Mouse (Mus musculus) embryonic facial prominence, embryonic 11.5 days (tissue): ENCODE measurements around the gene E430018J23Rik. TPM values are rescaled to one million over a fixed set of nuclear protein-coding genes. Genes with fewer than 3 reads are reported as not detected.

Experiments
- polyA plus RNA-seq: library from polyadenylated mRNA; unstranded; fragments of >200 nt; fragmentation: Nextera tagmentation; extraction: Ambion mirVana; gene quantifications from 2 replicates; pipeline ENCODE4 v1.2.1, GENCODE M21; 2014

The E430018J23Rik gene
- polyA plus RNA-seq, 1 experiment from 2014 or later, result 6.1 TPM

Other genes with a start within 250 kb of the E430018J23Rik start
- 71.8 and 74.0 TPM in 2 replicates for gene Cd2bp2, start 197.6 kb downstream of the E430018J23Rik start, polyA plus RNA-seq
- gene Tbc1d10b, start 185.2 kb downstream of the E430018J23Rik start, polyA plus RNA-seq, result 15.8 and 19.2 TPM in 2 replicates
- gene Mylpf, start 184.7 kb downstream of the E430018J23Rik start, polyA plus RNA-seq, result 19.8 and 22.8 TPM in 2 replicates
- gene Zfp553, start 160.6 kb downstream of the E430018J23Rik start, polyA plus RNA-seq, result 20.9 and 22.5 TPM in 2 replicates
- 21.0 and 24.6 TPM in 2 replicates for gene Sept1, start 160.5 kb downstream of the E430018J23Rik start, polyA plus RNA-seq
- gene Zfp771, start 149.4 kb downstream of the E430018J23Rik start, polyA plus RNA-seq, result 63.2 and 65.3 TPM in 2 replicates
- 253 and 266 TPM in 2 replicates for gene Dctpp1, start 132.9 kb downstream of the E430018J23Rik start, polyA plus RNA-seq
- 92.4 and 102 TPM in 2 replicates for gene Sephs2, start 119.6 kb downstream of the E430018J23Rik start, polyA plus RNA-seq
- 0.59 and 1.2 TPM in 2 replicates for gene Itgal, start 97.4 kb downstream of the E430018J23Rik start, polyA plus RNA-seq
- 6.1 and 6.4 TPM in 2 replicates for gene Zfp768, start 48.0 kb downstream of the E430018J23Rik start, polyA plus RNA-seq
- 5.6 and 7.8 TPM in 2 replicates for gene Zfp747, start 17.6 kb downstream of the E430018J23Rik start, polyA plus RNA-seq
- 6.7 and 7.1 TPM in 2 replicates for gene 9130019O22Rik, start 6.5 kb downstream of the E430018J23Rik start, polyA plus RNA-seq
- 7.9 and 8.2 TPM in 2 replicates for gene Zfp764, start 13.2 kb upstream of the E430018J23Rik start, polyA plus RNA-seq
- 27.3 and 29.8 TPM in 2 replicates for gene Zfp688, start 28.4 kb upstream of the E430018J23Rik start, polyA plus RNA-seq
- gene Zfp689, start 55.5 kb upstream of the E430018J23Rik start, polyA plus RNA-seq, result 11.7 and 12.4 TPM in 2 replicates
- gene Prr14, start 66.0 kb upstream of the E430018J23Rik start, polyA plus RNA-seq, result 54.8 and 58.5 TPM in 2 replicates
- 8.9 and 10.2 TPM in 2 replicates for gene Fbrs, start 85.6 kb upstream of the E430018J23Rik start, polyA plus RNA-seq
- 41.9 and 47.5 TPM in 2 replicates for gene Srcap, start 118.4 kb upstream of the E430018J23Rik start, polyA plus RNA-seq
- 16.1 and 16.3 TPM in 2 replicates for gene Gm42715, start 126.0 kb upstream of the E430018J23Rik start, polyA plus RNA-seq
- 4.8 and 5.7 TPM in 2 replicates for gene Tmem265, start 167.8 kb upstream of the E430018J23Rik start, polyA plus RNA-seq
- gene Phkg2, start 179.7 kb upstream of the E430018J23Rik start, polyA plus RNA-seq, result 42.9 and 45.8 TPM in 2 replicates
- gene Ccdc189, start 195.0 kb upstream of the E430018J23Rik start, polyA plus RNA-seq, result 13.6 and 14.1 TPM in 2 replicates
- gene Rnf40, start 195.1 kb upstream of the E430018J23Rik start, polyA plus RNA-seq, result 31.7 and 31.8 TPM in 2 replicates
- gene Zfp629, start 222.2 kb upstream of the E430018J23Rik start, polyA plus RNA-seq, result 27.3 and 27.5 TPM in 2 replicates